Mouse (Mus musculus) bone marrow, adult 2 months (tissue): ENCODE measurements around the gene Kcnmb1. TPM values are rescaled to one million over a fixed set of nuclear protein-coding genes. Genes with fewer than 3 reads are reported as not detected.

Experiments used
- H3K27ac ChIP-seq: fragments of 200-500 bp; 2 replicates; pipeline ENCODE4 v1.5.1; 2012; ENCODE audit warnings: low read depth, mild to moderate bottlenecking, control low read depth, inconsistent platforms, low read length; ENCODE audit not compliant: control insufficient read depth, poor library complexity, insufficient read depth
- H3K4me1 ChIP-seq: fragments of 200-500 bp; 2 replicates; pipeline ENCODE4 v1.6.1; 2011; ENCODE audit warnings: low read length; ENCODE audit not compliant: control insufficient read depth, insufficient read depth
- H3K4me3 ChIP-seq: fragments of 200-500 bp; replicated peaks from 2 replicates; pipeline ENCODE3; 2011; ENCODE audit warnings: mild to moderate bottlenecking, low read depth, low read length, control low read depth; ENCODE audit not compliant: control insufficient read depth
- CTCF ChIP-seq: fragments of 200-500 bp; IDR thresholded peaks from 2 replicates; pipeline ENCODE4 v1.5.1; 2011; ENCODE audit warnings: low read length, control low read depth; ENCODE audit not compliant: control insufficient read depth, insufficient read depth
- POLR2A ChIP-seq: fragments of 200-500 bp; IDR thresholded peaks from 2 replicates; pipeline ENCODE4 v1.6.1; 2011; ENCODE audit warnings: low read depth, mild to moderate bottlenecking, control low read depth, low read length, borderline replicate concordance; ENCODE audit not compliant: control insufficient read depth
- WGBS: fragments of 180-500 bp; shearing (Covaris S2); methylation state at CpG from one replicate; pipeline ENCODE4 v1.1.7; 2018; 5-methylcytosine and 5-hydroxymethylcytosine counted together
- polyA plus RNA-seq: library from polyadenylated mRNA; stranded (reverse); fragments of >200 nt; gene quantifications from 2 replicates; pipeline ENCODE4 v1.2.4, GENCODE M21; 2011; ENCODE audit warnings: low replicate concordance; ENCODE audit not compliant: missing spikeins, insufficient read depth, insufficient read length

Gene Kcnmb1
- polyA plus RNA-seq, 1 experiment = not detected

DNA sequence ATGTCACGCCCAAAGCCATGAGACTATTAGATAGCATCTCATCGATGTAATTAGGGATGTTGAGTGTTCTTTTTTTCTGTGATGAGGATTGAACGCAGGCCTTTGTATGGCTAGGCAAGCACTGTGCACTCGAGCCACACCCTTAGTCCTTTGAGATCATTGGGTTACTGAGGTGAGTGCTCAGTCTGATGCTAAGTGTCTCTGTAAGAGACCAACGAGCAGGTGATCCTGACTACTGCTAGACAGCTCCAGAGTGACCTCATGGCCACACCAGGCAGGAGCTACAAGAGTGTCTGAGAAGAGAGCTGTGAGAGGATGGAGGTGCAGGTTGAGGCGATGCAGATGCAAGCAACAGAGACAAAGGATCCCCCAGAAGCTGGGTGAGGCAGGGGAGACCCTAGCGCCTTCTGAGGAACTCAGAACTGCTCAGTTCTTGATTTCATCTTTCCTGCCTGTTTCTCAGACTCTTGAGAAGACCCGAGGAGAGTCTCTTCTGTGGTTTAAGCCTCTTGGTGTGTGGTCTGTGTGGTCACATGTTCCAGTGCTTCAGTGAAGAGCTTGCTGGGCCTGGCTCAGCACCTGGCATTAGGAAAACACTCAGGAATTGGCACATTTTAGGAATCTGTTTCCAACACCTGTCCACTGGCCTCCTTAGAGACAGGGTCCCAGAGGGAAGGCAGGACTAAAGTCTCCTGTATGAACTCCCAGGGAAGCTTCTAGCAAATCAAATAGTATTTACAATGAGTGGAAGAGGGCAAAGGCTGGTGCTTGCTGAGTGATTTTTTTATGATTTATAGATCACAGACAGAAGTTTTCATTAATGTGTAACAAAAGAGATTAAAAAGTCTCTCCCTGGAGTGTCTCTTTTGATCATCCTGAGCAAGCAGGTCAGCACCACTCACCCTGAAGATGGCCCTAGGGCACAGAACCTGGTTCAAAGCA lies 10.9 kb upstream of the Kcnmb1 start:
- Histone ChIP-seq H3K4me1 (no peaks in the 10 kb centered on the region), H3K27ac (no peak overlapping the region), H3K4me3 (no peak overlapping the region)
- 64% methylated on average over 8 of the region's 8 CpGs for WGBS
- no peak for TF ChIP-seq CTCF
- TF ChIP-seq POLR2A = no peak

GRCm38 (mm10) chr11:33955982-33956381 lies 6.8 kb upstream of the Kcnmb1 start:
- Histone ChIP-seq H3K27ac (no peak overlapping the region), H3K4me3 (no peak overlapping the region), H3K4me1 (no peaks in the 10 kb centered on the region)
- no peak for TF ChIP-seq POLR2A
- no peak for TF ChIP-seq CTCF
- WGBS = 73% methylated on average over 4 of the region's 4 CpGs

DNA sequence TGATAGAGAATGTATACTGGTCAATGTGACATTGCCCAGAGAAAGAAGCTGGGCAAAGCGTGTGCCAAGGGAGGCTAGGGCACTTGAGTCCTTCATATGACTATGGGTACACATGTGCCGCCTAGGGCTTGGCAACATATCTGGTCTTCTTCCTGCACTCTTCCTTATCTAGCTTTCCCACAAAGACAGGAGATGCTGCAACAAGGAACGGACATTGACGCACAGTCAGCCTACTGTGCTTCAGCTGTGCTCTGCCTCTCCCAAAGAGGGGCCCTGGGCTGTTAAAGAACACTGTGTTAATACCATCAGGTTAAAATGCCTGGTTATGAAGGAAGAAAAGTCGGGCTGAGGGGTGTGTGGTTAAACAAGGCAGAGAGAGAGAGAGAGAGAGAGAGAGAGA lies 6.2 kb upstream of the Kcnmb1 start:
- Histone ChIP-seq H3K27ac (no peak overlapping the region), H3K4me3 (no peak overlapping the region), H3K4me1 (no peaks in the 10 kb centered on the region)
- WGBS = 58% methylated on average over 5 of the region's 5 CpGs
- no peak for TF ChIP-seq POLR2A
- TF ChIP-seq CTCF = no peak

GRCm38 (mm10) chr11:33957595-33957994 lies 5.2 kb upstream of the Kcnmb1 start:
- no peaks in the 10 kb centered on the region for H3K4me1 ChIP-seq
- 73% methylated on average over 6 of the region's 6 CpGs for WGBS
- H3K27ac ChIP-seq = no peak overlapping the region
- no peak overlapping the region for H3K4me3 ChIP-seq
- TF ChIP-seq CTCF = no peak
- TF ChIP-seq POLR2A = no peak

GRCm38 (mm10) chr11:33958713-33959112 lies 4.1 kb upstream of the Kcnmb1 start:
- H3K27ac ChIP-seq = no peak overlapping the region
- H3K4me1 ChIP-seq = no peaks in the 10 kb centered on the region
- TF ChIP-seq POLR2A = no peak
- TF ChIP-seq CTCF = no peak
- WGBS = 58% methylated on average over 8 of the region's 8 CpGs
- H3K4me3 ChIP-seq = no peak overlapping the region

- 54% methylated on average over 7 of the region's 7 CpGs for WGBS
- no peaks in the 10 kb centered on the region for H3K4me1 ChIP-seq
- no peak overlapping the region for H3K27ac ChIP-seq
- TF ChIP-seq POLR2A (no peak), CTCF (no peak)
- H3K4me3 ChIP-seq = no peak overlapping the region
These were observed 635 bp upstream of the Kcnmb1 start for GRCm38 (mm10) chr11:33962178-33962577.

GRCm38 (mm10) chr11:33965380-33965779 lies 2.6 kb downstream of the Kcnmb1 start:
- no peak overlapping the region for H3K27ac ChIP-seq
- H3K4me1 ChIP-seq = no peaks in the 10 kb centered on the region
- TF ChIP-seq CTCF (0 out of 2 replicates have a peak, but pooled peaks have one; percentile 23), POLR2A (no peak)
- no peak overlapping the region for H3K4me3 ChIP-seq
- WGBS = 3% methylated on average over 2 of the region's 2 CpGs

GRCm38 (mm10) chr11:33967708-33968107 lies 4.9 kb downstream of the Kcnmb1 start:
- TF ChIP-seq POLR2A (no peak), CTCF (no peak)

GRCm38 (mm10) chr11:33969199-33969598 lies 6.4 kb downstream of the Kcnmb1 start:
- TF ChIP-seq CTCF = no peak
- TF ChIP-seq POLR2A = no peak
- 79% methylated on average over 3 of the region's 3 CpGs for WGBS
- no peaks in the 10 kb centered on the region for H3K4me1 ChIP-seq
- no peak overlapping the region for H3K4me3 ChIP-seq
- H3K27ac ChIP-seq = no peak overlapping the region

More at GRCm38 (mm10) chr11:33967708-33968107, 4.9 kb downstream of the Kcnmb1 start:
- no peak overlapping the region for H3K4me3 ChIP-seq
- WGBS = 3% methylated on average over 4 of the region's 4 CpGs
- no peaks in the 10 kb centered on the region for H3K4me1 ChIP-seq
- no peak overlapping the region for H3K27ac ChIP-seq
